Mouse (Mus musculus) forebrain, embryonic 15.5 days (tissue): ENCODE data around the gene Scamp5. TPM values are rescaled to one million over a fixed set of nuclear protein-coding genes. Genes with fewer than 3 reads are reported as not detected.

Experiments used
- ATAC-seq: fragments of 200-750 bp; cut with Nextera tagmentation; replicated peaks from 2 replicates; pipeline ENCODE4 v1.8.0; 2017; ENCODE audit warnings: mild to moderate bottlenecking, moderate TSS enrichment, moderate library complexity
- H3K27ac ChIP-seq: fragments of 300-500 bp; sonication (generic); replicated peaks from 2 replicates; pipeline ENCODE4 v1.5.1; 2015; ENCODE audit warnings: mild to moderate bottlenecking, inconsistent platforms
- H3K27me3 ChIP-seq: fragments of 300-500 bp; sonication (generic); 2 replicates; pipeline ENCODE4 v1.6.1; 2015; ENCODE audit warnings: inconsistent platforms
- H3K36me3 ChIP-seq: fragments of 300-500 bp; sonication (generic); 2 replicates; pipeline ENCODE4 v1.6.1; 2015; ENCODE audit warnings: mild to moderate bottlenecking, inconsistent platforms
- H3K4me1 ChIP-seq: fragments of 300-500 bp; sonication (generic); 2 replicates; pipeline ENCODE4 v1.6.1; 2015; ENCODE audit warnings: inconsistent platforms
- H3K4me2 ChIP-seq: fragments of 300-500 bp; sonication (generic); replicated peaks from 2 replicates; pipeline ENCODE4 v1.6.1; 2015; ENCODE audit warnings: mild to moderate bottlenecking, inconsistent platforms
- H3K4me3 ChIP-seq: fragments of 300-500 bp; sonication (generic); 2 replicates; pipeline ENCODE4 v1.5.1; 2015; ENCODE audit warnings: mild to moderate bottlenecking, inconsistent platforms
- H3K9ac ChIP-seq: fragments of 300-500 bp; sonication (generic); replicated peaks from 2 replicates; pipeline ENCODE4 v1.6.1; 2015; ENCODE audit warnings: mild to moderate bottlenecking, inconsistent platforms
- H3K9me3 ChIP-seq: fragments of 300-500 bp; sonication (generic); 2 replicates; pipeline ENCODE4 v1.6.1; 2016; ENCODE audit warnings: inconsistent platforms
- WGBS: fragments of 180-500 bp; shearing (Covaris S2); methylation state at CpG from one replicate; pipeline ENCODE4 v1.1.7; 2015; ENCODE audit warnings: mixed read lengths; 5-methylcytosine and 5-hydroxymethylcytosine counted together
- polyA plus RNA-seq: library from polyadenylated mRNA; unstranded; fragments of >200 nt; fragmentation: Nextera tagmentation; extraction: Ambion mirVana; gene quantifications from 2 replicates; pipeline ENCODE4 v1.2.1, GENCODE M21; 2015

Gene Scamp5
- polyA plus RNA-seq, 1 experiment from 2014 or later, result 106 TPM

- Histone ChIP-seq H3K4me3 (no peak overlapping the region), H3K9me3 (no peaks in the 10 kb centered on the region), H3K9ac (no peak overlapping the region), H3K4me2 (no peak overlapping the region), H3K36me3 (peaks cover 51% of the 10 kb centered on the region), H3K27ac (no peak overlapping the region), H3K27me3 (no peaks in the 10 kb centered on the region), H3K4me1 (no peaks in the 10 kb centered on the region)
- ATAC-seq, result no peak
- WGBS, result 90% methylated on average over 1 of the region's 1 CpGs
Measured at GRCm38 (mm10) chr9:57449715-57450114, 18.1 kb downstream of the Scamp5 start.

DNA sequence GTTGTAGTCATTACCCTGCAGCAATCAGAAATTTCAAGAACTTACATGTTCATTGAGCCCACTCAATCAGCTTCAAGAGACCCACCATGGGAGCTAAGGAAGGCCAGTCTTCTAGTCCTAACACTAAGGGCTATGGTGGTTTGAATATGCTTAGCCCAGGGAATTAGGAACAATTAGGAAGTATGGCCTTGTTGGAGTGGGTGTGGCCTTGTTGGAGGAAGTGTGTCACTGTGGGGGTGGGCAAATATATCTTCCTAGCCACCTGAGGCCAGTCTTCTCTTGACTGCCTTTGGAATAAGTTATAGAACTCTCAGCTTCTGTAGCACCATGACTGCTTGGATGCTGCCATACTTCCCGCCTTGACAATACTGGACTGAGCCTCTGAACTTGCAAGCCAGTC lies 27.2 kb downstream of the Scamp5 start:
- Histone ChIP-seq H3K9ac (no peak overlapping the region), H3K9me3 (no peaks in the 10 kb centered on the region), H3K4me1 (peaks cover 8% of the 10 kb centered on the region), H3K4me2 (no peak overlapping the region), H3K27ac (no peak overlapping the region), H3K4me3 (no peak overlapping the region), H3K27me3 (no peaks in the 10 kb centered on the region), H3K36me3 (peaks cover 43% of the 10 kb centered on the region)
- WGBS, result 95% methylated on average over 1 of the region's 1 CpGs
- 0 out of 2 replicates have a peak, but pooled peaks have one; percentile 3 for ATAC-seq

- no peaks in the 10 kb centered on the region for H3K27me3 ChIP-seq
- peak within 1 kb of the TSS; percentile 57 for H3K4me3 ChIP-seq
- peak; percentile 98 for ATAC-seq
- H3K27ac ChIP-seq, result peak within 1 kb of the TSS; percentile 78
- peaks cover 34% of the 10 kb centered on the region for H3K36me3 ChIP-seq
- peaks cover 8% of the 10 kb centered on the region for H3K4me1 ChIP-seq
- WGBS, result 3% methylated on average over 32 of the region's 32 CpGs
- peak within 1 kb of the TSS; percentile 62 for H3K9ac ChIP-seq
- no peaks in the 10 kb centered on the region for H3K9me3 ChIP-seq
- H3K4me2 ChIP-seq, result peak within 1 kb of the TSS; percentile 64
Measured at GRCm38 (mm10) chr9:57439522-57440295, 28.2 kb downstream of the Scamp5 start, which contains the start of gene Ppcdc. TSS of gene Ppcdc (minus strand) at chr9:57440124.

- H3K27ac ChIP-seq, result no peak overlapping the region
- H3K9ac ChIP-seq, result peak overlapping the region; percentile 62
- H3K4me2 ChIP-seq, result peak overlapping the region; percentile 64
- no peaks in the 10 kb centered on the region for H3K9me3 ChIP-seq
- ATAC-seq, result no peak
- WGBS, result 48% methylated on average over 7 of the region's 7 CpGs
- H3K4me3 ChIP-seq, result peak overlapping the region; percentile 57
- H3K36me3 ChIP-seq, result peaks cover 28% of the 10 kb centered on the region
- peaks cover 8% of the 10 kb centered on the region for H3K4me1 ChIP-seq
- no peaks in the 10 kb centered on the region for H3K27me3 ChIP-seq
Measured at GRCm38 (mm10) chr9:57439083-57439482, 28.8 kb downstream of the Scamp5 start.

DNA sequence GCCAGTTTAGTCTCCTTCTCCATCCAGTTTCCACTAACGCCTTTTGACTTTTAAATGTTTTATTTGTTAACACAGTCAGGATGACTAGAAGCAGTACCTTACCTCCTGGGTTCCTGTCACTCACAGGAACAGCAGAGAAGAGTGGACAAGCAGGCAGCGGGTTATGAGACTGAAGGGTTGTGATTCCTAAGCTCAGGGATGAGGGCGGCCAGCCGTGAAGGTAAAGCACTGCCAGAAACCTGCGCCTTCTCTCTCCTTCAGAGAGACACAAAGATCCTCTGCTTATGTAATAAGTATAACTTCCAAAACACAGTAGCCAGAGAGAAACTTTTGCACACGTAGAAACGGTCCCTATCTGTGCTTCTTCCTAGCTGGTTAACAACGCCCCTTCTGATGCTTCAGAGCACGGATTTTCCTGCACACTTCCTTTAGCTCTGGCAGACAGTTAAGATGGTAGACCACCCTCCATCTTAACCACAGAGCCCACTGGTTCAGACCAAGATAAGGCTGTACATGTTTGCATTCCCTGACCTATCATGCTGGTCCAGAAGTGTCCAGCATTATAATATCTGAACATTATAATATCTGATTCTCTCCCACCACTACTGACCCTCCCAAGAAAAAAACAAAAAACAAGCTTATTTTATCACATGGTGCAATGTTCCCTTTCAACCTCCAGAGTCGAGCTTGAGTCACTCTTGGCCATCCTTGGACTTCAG lies 29.8 kb downstream of the Scamp5 start:
- no peak overlapping the region for H3K4me2 ChIP-seq
- peaks cover 18% of the 10 kb centered on the region for H3K36me3 ChIP-seq
- WGBS, result 83% methylated on average over 10 of the region's 10 CpGs
- H3K9ac ChIP-seq, result no peak overlapping the region
- no peaks in the 10 kb centered on the region for H3K9me3 ChIP-seq
- H3K27me3 ChIP-seq, result no peaks in the 10 kb centered on the region
- H3K4me3 ChIP-seq, result no peak overlapping the region
- no peak for ATAC-seq
- no peak overlapping the region for H3K27ac ChIP-seq
- H3K4me1 ChIP-seq, result peaks cover 14% of the 10 kb centered on the region

GRCm38 (mm10) chr9:57436166-57436565 lies 31.7 kb downstream of the Scamp5 start:
- 83% methylated on average over 5 of the region's 5 CpGs for WGBS
- H3K27ac ChIP-seq, result no peak overlapping the region
- H3K4me3 ChIP-seq, result no peak overlapping the region
- ATAC-seq, result no peak
- H3K4me1 ChIP-seq, result peaks cover 20% of the 10 kb centered on the region
- H3K4me2 ChIP-seq, result no peak overlapping the region
- no peak overlapping the region for H3K9ac ChIP-seq
- no peaks in the 10 kb centered on the region for H3K27me3 ChIP-seq
- no peaks in the 10 kb centered on the region; the same call in 1 of the 2 replicates for H3K36me3 ChIP-seq
- H3K9me3 ChIP-seq, result no peaks in the 10 kb centered on the region

DNA sequence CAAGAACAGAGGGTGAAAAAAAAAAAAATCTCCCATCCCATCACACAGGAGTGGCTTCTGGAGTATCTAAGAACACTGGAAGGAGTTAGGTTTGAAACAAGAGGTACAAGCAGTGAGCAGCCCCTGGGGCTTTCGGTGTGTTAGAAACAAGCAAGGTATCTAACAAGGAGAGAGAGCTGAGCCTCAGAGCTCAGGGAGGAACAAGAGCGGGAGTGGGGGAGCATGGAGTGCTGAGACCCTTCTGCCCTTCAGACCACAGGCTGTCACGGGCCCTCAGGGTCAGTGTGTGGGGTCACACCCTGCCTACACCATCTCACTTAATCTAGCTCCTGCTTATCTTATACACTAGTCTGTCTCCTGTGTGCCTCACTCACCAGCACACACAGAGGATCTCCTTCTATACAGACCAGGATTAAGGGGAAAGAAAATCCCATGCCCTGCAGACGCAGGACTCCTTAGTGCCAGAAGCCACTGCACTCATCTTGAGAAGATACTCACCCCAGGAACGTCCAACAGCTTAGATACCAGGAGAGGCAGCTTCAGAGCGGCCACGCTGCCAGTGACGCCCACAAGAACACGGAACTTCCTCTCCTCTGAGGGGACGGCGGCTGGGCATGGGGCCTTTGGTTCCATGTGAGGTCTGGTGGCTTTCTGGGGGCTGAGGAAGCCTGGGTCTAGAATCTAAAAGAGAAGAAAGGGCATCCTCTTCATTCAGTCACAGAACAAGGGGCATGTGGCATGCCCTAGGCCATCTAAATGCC lies 33.3 kb downstream of the Scamp5 start:
- no peak overlapping the region for H3K27ac ChIP-seq
- no peak overlapping the region for H3K4me2 ChIP-seq
- H3K27me3 ChIP-seq, result no peaks in the 10 kb centered on the region
- 90% methylated on average over 11 of the region's 11 CpGs for WGBS
- no peak overlapping the region for H3K4me3 ChIP-seq
- H3K9ac ChIP-seq, result no peak overlapping the region
- H3K36me3 ChIP-seq, result no peaks in the 10 kb centered on the region
- H3K9me3 ChIP-seq, result no peaks in the 10 kb centered on the region
- H3K4me1 ChIP-seq, result peaks cover 25% of the 10 kb centered on the region
- no peak for ATAC-seq

DNA sequence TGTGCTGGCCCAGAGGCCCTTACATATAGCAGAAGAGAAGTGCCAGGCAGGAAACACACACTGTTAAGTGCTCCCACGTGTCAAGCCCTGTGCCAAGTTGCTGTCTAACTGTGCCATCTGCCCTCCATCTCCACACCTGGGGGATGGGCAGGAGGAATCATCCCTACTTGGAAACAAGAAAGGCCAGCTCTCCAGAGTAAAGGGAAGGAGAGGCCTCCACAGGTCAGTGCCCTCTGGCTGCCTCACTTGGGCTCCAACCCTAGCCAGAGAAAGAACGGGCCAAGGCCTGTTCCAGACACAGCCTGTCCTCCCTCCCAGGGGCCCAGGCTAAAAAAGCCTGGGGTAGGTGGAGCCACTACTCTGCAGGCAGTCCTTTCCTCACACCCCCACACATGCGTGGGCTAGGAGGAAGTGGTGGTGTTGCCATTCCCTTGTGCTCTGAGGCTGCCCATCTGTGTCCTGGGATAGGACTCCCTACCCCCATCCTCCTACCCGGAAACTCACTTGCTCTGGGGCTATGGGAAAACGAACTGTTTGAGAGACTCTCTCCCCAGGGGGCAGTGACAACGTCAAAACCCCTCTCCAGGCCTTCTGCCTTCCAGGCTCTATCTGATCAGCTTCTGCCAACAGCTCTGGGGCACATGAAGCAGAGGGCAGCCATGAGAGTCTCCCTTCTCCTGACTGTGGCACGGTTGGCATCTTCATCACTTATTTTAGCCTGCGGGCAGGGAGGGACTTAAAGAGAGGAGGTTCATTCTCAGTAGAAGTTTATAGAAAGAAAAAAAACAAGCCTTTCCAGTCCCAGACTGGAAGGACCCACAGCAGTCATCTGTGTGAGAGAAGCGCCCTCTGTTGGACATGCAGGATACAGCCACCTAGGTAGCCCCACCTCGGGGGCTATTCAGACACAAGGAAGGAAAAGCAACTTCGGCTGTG lies 34.5 kb downstream of the Scamp5 start:
- H3K4me2 ChIP-seq, result no peak overlapping the region
- no peak overlapping the region for H3K4me3 ChIP-seq
- ATAC-seq, result peak; percentile 62
- H3K36me3 ChIP-seq, result no peaks in the 10 kb centered on the region
- H3K4me1 ChIP-seq, result peaks cover 17% of the 10 kb centered on the region
- H3K27ac ChIP-seq, result 0 out of 2 replicates have a peak overlapping the region, but pooled peaks have one; percentile 24
- H3K9ac ChIP-seq, result no peak overlapping the region
- 22% methylated on average over 11 of the region's 11 CpGs for WGBS
- no peaks in the 10 kb centered on the region for H3K9me3 ChIP-seq
- no peaks in the 10 kb centered on the region for H3K27me3 ChIP-seq

DNA sequence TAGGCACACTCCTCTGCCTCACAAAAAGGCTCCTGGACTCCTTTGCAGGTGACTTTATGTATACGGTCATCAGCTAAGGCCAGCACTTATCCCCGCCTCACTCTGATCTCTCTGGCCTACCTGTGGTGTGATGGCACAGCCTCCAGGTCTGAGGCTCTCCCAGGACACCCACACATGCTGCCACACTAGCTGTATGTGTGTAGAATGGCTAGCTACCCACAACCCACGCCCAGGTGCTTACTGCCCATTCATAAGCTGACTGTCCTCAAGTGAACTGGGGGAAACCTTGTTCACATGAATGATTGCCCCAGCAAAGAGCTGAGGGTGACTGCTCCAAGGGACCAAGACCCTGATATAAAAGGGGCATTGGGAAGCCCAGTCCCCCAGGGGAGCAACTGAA lies 35.4 kb downstream of the Scamp5 start:
- Histone ChIP-seq H3K27ac (no peak overlapping the region), H3K9ac (no peak overlapping the region)
- no peak for ATAC-seq

DNA sequence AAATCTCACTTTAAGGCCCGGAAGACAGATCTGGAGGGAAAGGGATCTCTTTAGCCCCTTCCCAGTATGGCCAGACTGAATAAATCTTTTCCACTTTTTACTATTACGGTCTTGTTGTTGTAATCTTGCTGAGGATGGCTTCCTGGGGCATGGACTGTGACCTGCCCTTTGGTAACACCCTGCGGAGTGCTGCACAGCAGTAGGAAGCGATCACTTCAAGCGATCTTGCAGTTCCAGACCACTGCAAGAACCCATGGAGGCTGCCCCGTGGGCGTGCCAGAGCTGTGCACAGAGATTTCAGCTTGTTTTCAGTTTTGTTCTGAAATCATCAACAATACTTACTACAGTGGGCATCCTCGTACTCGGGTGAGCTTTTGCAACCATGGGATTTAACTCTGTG lies 36.7 kb downstream of the Scamp5 start:
- H3K4me2 ChIP-seq, result no peak overlapping the region
- H3K27ac ChIP-seq, result no peak overlapping the region
- H3K9me3 ChIP-seq, result no peaks in the 10 kb centered on the region
- peaks cover 17% of the 10 kb centered on the region for H3K4me1 ChIP-seq
- H3K9ac ChIP-seq, result peak overlapping the region; percentile 9; the same call in 1 of the 2 replicates
- no peak for ATAC-seq
- H3K36me3 ChIP-seq, result no peaks in the 10 kb centered on the region
- no peaks in the 10 kb centered on the region for H3K27me3 ChIP-seq
- H3K4me3 ChIP-seq, result no peak overlapping the region
- WGBS, result 24% methylated on average over 9 of the region's 9 CpGs

More for the DNA sequence above, 35.4 kb downstream of the Scamp5 start:
- Histone ChIP-seq H3K4me3 (no peak overlapping the region), H3K36me3 (no peaks in the 10 kb centered on the region), H3K4me2 (no peak overlapping the region), H3K9me3 (no peaks in the 10 kb centered on the region), H3K4me1 (peaks cover 17% of the 10 kb centered on the region), H3K27me3 (no peaks in the 10 kb centered on the region)
- WGBS, result 90% methylated on average over 3 of the region's 3 CpGs

- Histone ChIP-seq H3K9ac (no peak overlapping the region), H3K4me3 (no peak overlapping the region), H3K27ac (no peak overlapping the region), H3K4me2 (no peak overlapping the region), H3K27me3 (no peaks in the 10 kb centered on the region), H3K4me1 (peaks cover 14% of the 10 kb centered on the region), H3K36me3 (no peaks in the 10 kb centered on the region), H3K9me3 (no peaks in the 10 kb centered on the region)
- 46% methylated on average over 4 of the region's 4 CpGs for WGBS
- no peak for ATAC-seq
Measured at GRCm38 (mm10) chr9:57428391-57428790, 39.5 kb downstream of the Scamp5 start.
